Mouse (Mus musculus): ENCODE data around the gene Agtrap. TPM values are rescaled to one million over a fixed set of nuclear protein-coding genes. Genes with fewer than 3 reads are reported as not detected.

The Agtrap gene
- polyA plus RNA-seq, 1 experiment from 2014 or later = 4.7 TPM

GRCm38 (mm10) chr4:148092551-148093271, 4.9 kb upstream of the Agtrap start:
- Histone ChIP-seq H3K9ac (replicated peaks; ENCODE audit: low read depth, low read length) (no peak overlapping the region), H3K27ac (ENCODE audit: low read length) (no peak overlapping the region), H3K27me3 (replicated peaks; ENCODE audit: control insufficient read depth, insufficient read depth, low read length) (no peaks in the 10 kb centered on the region), H3K4me3 (replicated peaks; ENCODE audit: low read length) (no peak overlapping the region), H3K36me3 (ENCODE audit: control insufficient read depth, insufficient read depth) (no peaks in the 10 kb centered on the region), H3K4me1 (replicated peaks; ENCODE audit: control insufficient read depth, insufficient read depth, low read length) (peaks cover 9% of the 10 kb centered on the region), H3K9me3 (ENCODE audit: control insufficient read depth, low read length) (no peaks in the 10 kb centered on the region), H3K4me2 (ENCODE audit: low read length) (no peak overlapping the region)
- no peak for ATAC-seq
- 91% methylated on average over 11 of the region's 11 CpGs for WGBS

DNA sequence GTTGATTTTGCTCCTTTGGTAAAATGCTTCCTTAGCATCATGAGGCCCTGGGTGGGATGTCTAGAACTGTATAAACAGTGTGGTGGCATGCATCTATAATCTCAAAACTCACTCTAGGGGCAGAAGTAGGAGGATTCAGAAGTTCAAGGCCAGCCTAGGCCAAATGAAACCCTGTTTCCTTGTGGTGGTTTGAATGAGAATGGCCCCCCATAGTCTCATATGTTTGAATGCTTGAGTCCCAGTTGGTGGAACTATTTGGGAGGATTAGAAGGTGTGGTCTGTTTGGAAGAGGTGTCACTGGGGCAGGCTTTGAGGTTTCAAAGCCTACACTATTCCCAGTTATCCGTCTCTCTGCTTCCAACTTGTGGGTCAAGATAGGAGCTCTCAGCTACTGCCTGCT, 3.4 kb upstream of the Agtrap start:
- H3K4me2 ChIP-seq (ENCODE audit: low read length) = no peak overlapping the region
- H3K27me3 ChIP-seq (replicated peaks; ENCODE audit: control insufficient read depth, insufficient read depth, low read length) = no peaks in the 10 kb centered on the region
- no peak overlapping the region for H3K9ac ChIP-seq (replicated peaks; ENCODE audit: low read depth, low read length)
- 84% methylated on average over 1 of the region's 1 CpGs for WGBS
- H3K9me3 ChIP-seq (ENCODE audit: control insufficient read depth, low read length) = no peaks in the 10 kb centered on the region
- H3K27ac ChIP-seq (ENCODE audit: low read length) = no peak overlapping the region
- H3K36me3 ChIP-seq (ENCODE audit: control insufficient read depth, insufficient read depth) = no peaks in the 10 kb centered on the region
- H3K4me1 ChIP-seq (replicated peaks; ENCODE audit: control insufficient read depth, insufficient read depth, low read length) = peaks cover 13% of the 10 kb centered on the region
- ATAC-seq = no peak
- no peak overlapping the region for H3K4me3 ChIP-seq (replicated peaks; ENCODE audit: low read length)

- Histone ChIP-seq H3K4me2 (ENCODE audit: low read length) (no peak overlapping the region), H3K36me3 (ENCODE audit: control insufficient read depth, insufficient read depth) (no peaks in the 10 kb centered on the region), H3K9ac (replicated peaks; ENCODE audit: low read depth, low read length) (no peak overlapping the region), H3K4me3 (replicated peaks; ENCODE audit: low read length) (no peak overlapping the region), H3K9me3 (ENCODE audit: control insufficient read depth, low read length) (no peaks in the 10 kb centered on the region), H3K27me3 (replicated peaks; ENCODE audit: control insufficient read depth, insufficient read depth, low read length) (no peaks in the 10 kb centered on the region), H3K27ac (ENCODE audit: low read length) (no peak overlapping the region), H3K4me1 (replicated peaks; ENCODE audit: control insufficient read depth, insufficient read depth, low read length) (peaks cover 15% of the 10 kb centered on the region)
- WGBS = 69% methylated on average over 4 of the region's 4 CpGs
- no peak for ATAC-seq
Observed at GRCm38 (mm10) chr4:148089166-148089565, 1.3 kb upstream of the Agtrap start.

DNA sequence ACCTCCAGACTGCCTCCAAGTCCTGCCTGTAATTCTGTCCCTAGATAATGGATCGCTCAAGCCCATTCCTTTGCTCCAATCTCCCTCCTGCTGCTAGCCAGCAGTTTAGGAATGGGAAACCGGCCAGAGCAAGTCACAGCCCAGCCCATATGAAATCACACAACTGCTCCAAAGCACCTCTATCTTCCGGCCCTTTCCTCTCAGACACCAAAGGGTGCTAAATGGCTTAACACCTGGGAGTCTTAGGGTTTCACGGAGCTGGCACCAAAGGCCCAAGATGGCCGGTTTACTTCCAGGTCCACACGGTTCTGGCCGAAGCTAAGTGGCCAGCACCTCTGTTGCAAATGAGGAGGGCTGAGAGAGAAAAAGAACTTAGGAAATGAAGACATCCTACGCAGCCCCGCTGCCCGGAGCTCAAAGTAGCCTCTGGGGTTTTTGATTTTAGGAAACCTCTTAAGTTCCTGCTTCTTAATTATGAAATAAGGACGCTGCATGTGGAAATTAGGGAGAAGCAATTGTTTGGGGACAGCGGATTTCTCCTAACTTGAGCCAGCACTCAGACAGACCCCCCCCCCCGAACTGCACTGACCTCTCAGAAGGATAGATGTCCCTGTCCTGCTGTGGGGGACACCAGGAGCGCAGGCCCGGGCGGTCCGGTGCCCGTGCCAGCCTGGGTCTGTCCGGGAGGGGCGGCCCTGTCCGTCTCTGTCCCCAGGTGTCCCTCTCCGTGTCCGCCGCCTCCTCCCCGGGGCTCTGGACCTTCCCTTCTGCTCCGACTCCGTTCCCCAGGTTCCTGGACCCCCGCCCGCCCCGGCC, 532 bp downstream of the Agtrap start:
- 4% methylated on average over 30 of the region's 30 CpGs for WGBS
- no peak; the same call in 1 of the 2 replicates for ATAC-seq
- H3K4me3 ChIP-seq (replicated peaks; ENCODE audit: low read length) = peak overlapping the region; percentile 48
- H3K36me3 ChIP-seq (ENCODE audit: control insufficient read depth, insufficient read depth) = no peaks in the 10 kb centered on the region
- no peaks in the 10 kb centered on the region for H3K27me3 ChIP-seq (replicated peaks; ENCODE audit: control insufficient read depth, insufficient read depth, low read length)
- H3K9ac ChIP-seq (replicated peaks; ENCODE audit: low read depth, low read length) = peak overlapping the region; percentile 46
- H3K27ac ChIP-seq (ENCODE audit: low read length) = no peak overlapping the region
- H3K9me3 ChIP-seq (ENCODE audit: control insufficient read depth, low read length) = no peaks in the 10 kb centered on the region
- peaks cover 16% of the 10 kb centered on the region for H3K4me1 ChIP-seq (replicated peaks; ENCODE audit: control insufficient read depth, insufficient read depth, low read length)
- peak overlapping the region; percentile 61 for H3K4me2 ChIP-seq (ENCODE audit: low read length)

GRCm38 (mm10) chr4:148085907-148086305, 1.9 kb downstream of the Agtrap start:
- no peaks in the 10 kb centered on the region for H3K9me3 ChIP-seq (ENCODE audit: control insufficient read depth, low read length)
- no peaks in the 10 kb centered on the region for H3K36me3 ChIP-seq (ENCODE audit: control insufficient read depth, insufficient read depth)
- no peak overlapping the region for H3K9ac ChIP-seq (replicated peaks; ENCODE audit: low read depth, low read length)
- no peak overlapping the region for H3K4me2 ChIP-seq (ENCODE audit: low read length)
- peaks cover 16% of the 10 kb centered on the region for H3K4me1 ChIP-seq (replicated peaks; ENCODE audit: control insufficient read depth, insufficient read depth, low read length)
- no peaks in the 10 kb centered on the region for H3K27me3 ChIP-seq (replicated peaks; ENCODE audit: control insufficient read depth, insufficient read depth, low read length)
- 73% methylated on average over 3 of the region's 3 CpGs for WGBS
- ATAC-seq = no peak
- no peak overlapping the region for H3K27ac ChIP-seq (ENCODE audit: low read length)
- no peak overlapping the region for H3K4me3 ChIP-seq (replicated peaks; ENCODE audit: low read length)

GRCm38 (mm10) chr4:148085131-148085906, 2.5 kb downstream of the Agtrap start:
- no peaks in the 10 kb centered on the region for H3K9me3 ChIP-seq (ENCODE audit: control insufficient read depth, low read length)
- H3K27ac ChIP-seq (ENCODE audit: low read length) = no peak overlapping the region
- 45% methylated on average over 10 of the region's 10 CpGs for whole genome bisulfite sequencing
- no peak overlapping the region for H3K9ac ChIP-seq (replicated peaks; ENCODE audit: low read depth, low read length)
- H3K4me2 ChIP-seq (ENCODE audit: low read length) = no peak overlapping the region
- no peak overlapping the region for H3K4me3 ChIP-seq (replicated peaks; ENCODE audit: low read length)
- no peaks in the 10 kb centered on the region for H3K27me3 ChIP-seq (replicated peaks; ENCODE audit: control insufficient read depth, insufficient read depth, low read length)
- ATAC-seq = no peak
- H3K4me1 ChIP-seq (replicated peaks; ENCODE audit: control insufficient read depth, insufficient read depth, low read length) = peaks cover 20% of the 10 kb centered on the region
- H3K36me3 ChIP-seq (ENCODE audit: control insufficient read depth, insufficient read depth) = no peaks in the 10 kb centered on the region

GRCm38 (mm10) chr4:148084261-148084714, 3.5 kb downstream of the Agtrap start:
- Histone ChIP-seq H3K27me3 (replicated peaks; ENCODE audit: control insufficient read depth, insufficient read depth, low read length) (no peaks in the 10 kb centered on the region), H3K4me1 (replicated peaks; ENCODE audit: control insufficient read depth, insufficient read depth, low read length) (peaks cover 20% of the 10 kb centered on the region), H3K9me3 (ENCODE audit: control insufficient read depth, low read length) (no peaks in the 10 kb centered on the region), H3K9ac (replicated peaks; ENCODE audit: low read depth, low read length) (no peak overlapping the region), H3K4me3 (replicated peaks; ENCODE audit: low read length) (no peak overlapping the region), H3K4me2 (ENCODE audit: low read length) (no peak overlapping the region), H3K36me3 (ENCODE audit: control insufficient read depth, insufficient read depth) (no peaks in the 10 kb centered on the region), H3K27ac (ENCODE audit: low read length) (no peak overlapping the region)
- ATAC-seq = no peak
- 24% methylated on average over 8 of the region's 8 CpGs for WGBS

- Histone ChIP-seq H3K27ac (ENCODE audit: low read length) (no peak overlapping the region), H3K4me2 (ENCODE audit: low read length) (no peak overlapping the region), H3K36me3 (ENCODE audit: control insufficient read depth, insufficient read depth) (no peaks in the 10 kb centered on the region), H3K9me3 (ENCODE audit: control insufficient read depth, low read length) (no peaks in the 10 kb centered on the region), H3K9ac (replicated peaks; ENCODE audit: low read depth, low read length) (no peak overlapping the region), H3K4me3 (replicated peaks; ENCODE audit: low read length) (no peak overlapping the region), H3K27me3 (replicated peaks; ENCODE audit: control insufficient read depth, insufficient read depth, low read length) (no peaks in the 10 kb centered on the region), H3K4me1 (replicated peaks; ENCODE audit: control insufficient read depth, insufficient read depth, low read length) (peaks cover 16% of the 10 kb centered on the region)
- 66% methylated on average over 21 of the region's 21 CpGs for WGBS
- no peak for ATAC-seq
Observed at GRCm38 (mm10) chr4:148083176-148083899, 4.5 kb downstream of the Agtrap start.
